Mouse (Mus musculus) CH12F3 (cell line): Measurements from ENCODE around the gene Plekhm3.

Experiments used
- in situ Hi-C: fragments of 300-500 bp; cut with MboI; formaldehyde crosslinking; loops from 2 replicates; pipeline ENCODE4 v1.14.3; 2020; ENCODE audit warnings: low sequenced_read_pairs

Gene Plekhm3

DNA sequence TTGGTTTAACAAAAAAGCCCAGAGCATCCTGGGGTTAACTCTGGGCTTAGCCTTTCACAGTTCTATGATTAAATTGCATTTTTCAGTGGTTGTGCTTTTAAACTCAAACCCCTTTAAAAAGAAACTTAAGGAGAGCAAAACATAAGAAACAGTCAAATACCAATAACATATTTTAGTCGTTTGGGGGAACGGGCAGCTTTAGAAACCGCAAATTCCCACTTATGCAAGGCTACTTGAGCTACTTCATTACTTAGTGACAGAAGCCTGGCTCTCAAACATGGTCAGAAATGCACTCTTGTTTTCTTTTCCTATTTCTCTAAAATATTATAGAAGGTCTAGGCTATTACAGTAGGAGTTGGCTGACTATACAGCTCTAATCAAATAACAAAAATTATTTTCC is 120.5 kb downstream of the Plekhm3 start:
- in situ Hi-C loops = no loop called here

DNA sequence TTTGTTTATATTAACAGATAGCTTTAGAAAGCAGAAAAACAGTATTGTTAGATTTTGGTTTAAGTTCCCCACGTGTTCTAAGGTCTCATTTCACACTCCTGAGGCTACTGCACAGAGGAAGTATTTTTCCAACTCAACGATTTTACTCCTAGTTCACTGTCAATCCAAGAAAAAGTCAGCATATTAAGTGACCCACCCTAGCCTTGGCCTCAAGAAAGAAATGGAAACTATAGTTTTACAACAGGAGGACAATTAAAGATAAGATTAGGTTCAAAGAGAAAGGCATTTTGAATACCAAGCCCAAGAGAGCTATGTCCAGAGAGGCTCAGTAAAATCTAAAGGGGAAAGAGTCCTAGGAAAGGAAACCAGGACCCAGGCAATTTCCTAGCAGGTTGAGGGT is 125.1 kb downstream of the Plekhm3 start:
- in situ Hi-C loops = no loop called here

DNA sequence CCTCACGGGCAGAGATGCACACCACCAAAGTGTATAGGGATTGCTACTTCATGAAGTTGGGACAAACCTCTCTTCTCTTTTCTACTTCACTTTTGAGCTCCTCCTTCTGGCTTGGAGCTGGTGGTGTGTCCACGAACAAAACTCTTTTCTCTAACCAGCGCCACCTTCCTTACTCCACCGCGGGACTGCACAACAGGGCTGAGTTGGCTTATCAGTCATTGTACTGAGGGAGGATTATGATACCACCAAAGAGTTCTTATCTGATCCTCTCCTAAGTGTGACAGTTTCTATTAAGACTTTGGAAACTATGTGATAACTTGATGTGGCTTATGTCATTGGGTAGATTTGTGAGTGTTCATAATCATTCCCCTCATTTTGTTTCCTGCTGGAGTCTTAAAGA is 129.2 kb downstream of the Plekhm3 start:
- in situ Hi-C loops = no loop called here

DNA sequence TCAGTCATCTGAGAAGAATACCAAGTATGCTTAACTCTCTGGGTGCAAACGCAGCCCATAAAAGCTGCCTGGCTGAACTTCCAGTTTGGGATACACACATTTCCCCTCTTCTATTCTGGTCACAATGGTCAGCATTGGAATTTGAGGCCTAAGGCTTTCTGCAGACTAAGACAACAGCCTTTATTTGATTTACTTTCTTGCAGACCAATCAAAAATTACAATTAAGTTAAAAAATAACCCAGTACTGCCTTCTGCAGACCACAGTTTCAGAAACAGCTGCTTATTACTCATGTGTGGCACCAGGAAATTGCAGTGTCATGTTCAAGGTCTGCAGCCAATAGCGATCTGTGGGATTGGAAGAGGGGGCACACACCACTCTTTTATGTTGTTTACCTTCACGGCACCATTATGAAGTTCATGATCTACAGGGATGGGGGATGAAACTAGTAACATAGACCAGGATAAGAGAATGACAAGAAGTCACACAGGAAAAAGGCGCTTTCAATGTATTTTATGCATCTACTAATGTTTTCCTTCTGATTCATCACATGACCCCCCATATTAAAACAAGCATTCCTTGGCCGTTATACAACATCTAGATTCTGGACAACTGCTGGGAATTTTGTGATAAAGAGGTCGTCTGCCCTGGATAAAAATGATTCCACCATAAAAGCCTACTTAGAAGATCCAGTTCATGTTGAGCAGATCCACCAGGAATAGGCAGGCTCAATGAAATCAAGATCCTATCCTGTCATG is 130.1 kb downstream of the Plekhm3 start:
- in situ Hi-C loops = no loop called here

GRCm38 (mm10) chr1:64823564-64823963 is 133.1 kb downstream of the Plekhm3 start:
- in situ Hi-C loops = no loop called here

- in situ Hi-C loops = no loop called here
Measured at GRCm38 (mm10) chr1:64817709-64818108, 138.9 kb downstream of the Plekhm3 start.

GRCm38 (mm10) chr1:64813182-64813581 is 143.4 kb downstream of the Plekhm3 start:
- in situ Hi-C loops = no loop called here

GRCm38 (mm10) chr1:64811956-64812355 is 144.7 kb downstream of the Plekhm3 start:
- in situ Hi-C loops = no loop called here

GRCm38 (mm10) chr1:64809085-64809484 is 147.5 kb downstream of the Plekhm3 start:
- in situ Hi-C loops = no loop called here

DNA sequence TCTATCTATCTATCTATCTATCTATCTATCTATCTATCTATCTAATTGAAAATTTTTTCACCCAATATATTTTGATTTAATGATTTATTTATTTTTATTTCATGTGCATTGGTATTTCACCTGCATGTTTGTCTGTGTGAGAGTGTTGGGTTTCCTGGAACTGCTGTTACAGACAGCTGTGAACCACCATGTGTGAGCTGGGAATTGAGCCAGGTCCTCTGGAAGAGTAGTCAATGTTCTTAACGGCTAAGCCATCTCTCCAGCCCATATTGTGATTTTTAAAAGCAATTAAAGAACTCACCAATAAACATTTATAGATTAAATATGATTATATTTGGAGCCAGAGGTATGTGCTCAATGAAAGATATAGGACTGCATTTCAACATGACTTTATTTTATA is 148.9 kb downstream of the Plekhm3 start:
- in situ Hi-C loops = no loop called here

GRCm38 (mm10) chr1:64805217-64805616 is 151.4 kb downstream of the Plekhm3 start:
- in situ Hi-C loops = no loop called here

DNA sequence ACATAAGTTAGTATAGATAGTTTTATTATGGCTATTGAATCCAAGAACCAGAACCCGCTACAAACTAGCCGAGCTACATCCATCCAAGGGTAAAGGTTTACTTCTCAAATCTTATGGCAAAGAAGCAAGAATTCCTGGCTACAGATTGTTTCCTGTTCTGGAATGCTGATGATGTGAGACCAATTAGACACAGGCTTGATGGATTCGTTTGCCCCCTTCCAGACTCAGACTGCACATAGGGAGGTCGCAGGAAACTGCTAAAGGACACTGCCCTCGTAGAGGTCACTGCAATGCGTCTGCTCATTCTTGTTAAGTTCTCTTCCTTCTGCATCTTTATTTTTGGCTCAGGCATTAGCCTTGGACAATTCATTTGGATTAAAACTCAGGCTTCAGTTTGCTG is 154.0 kb downstream of the Plekhm3 start:
- in situ Hi-C loops = no loop called here

DNA sequence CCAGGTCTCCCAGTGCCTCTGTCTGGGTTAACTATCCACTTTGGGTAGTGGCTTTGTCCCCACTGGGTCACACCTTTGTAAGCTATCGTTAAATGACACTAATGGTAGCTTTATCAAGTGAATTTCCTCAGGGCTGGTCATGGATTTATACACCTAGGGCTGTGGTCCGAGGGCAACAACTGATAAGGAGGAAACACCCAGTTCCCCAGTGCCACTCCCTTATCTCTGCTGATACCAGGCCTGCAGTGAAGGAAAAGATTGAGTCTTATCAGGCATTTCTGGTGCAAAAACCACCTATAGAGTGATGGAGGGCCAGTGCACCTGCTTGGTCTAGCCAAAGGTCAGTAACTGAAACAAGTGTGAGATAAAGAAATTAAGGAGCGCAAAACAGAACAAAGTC is 159.0 kb downstream of the Plekhm3 start:
- in situ Hi-C loops = no loop called here

DNA sequence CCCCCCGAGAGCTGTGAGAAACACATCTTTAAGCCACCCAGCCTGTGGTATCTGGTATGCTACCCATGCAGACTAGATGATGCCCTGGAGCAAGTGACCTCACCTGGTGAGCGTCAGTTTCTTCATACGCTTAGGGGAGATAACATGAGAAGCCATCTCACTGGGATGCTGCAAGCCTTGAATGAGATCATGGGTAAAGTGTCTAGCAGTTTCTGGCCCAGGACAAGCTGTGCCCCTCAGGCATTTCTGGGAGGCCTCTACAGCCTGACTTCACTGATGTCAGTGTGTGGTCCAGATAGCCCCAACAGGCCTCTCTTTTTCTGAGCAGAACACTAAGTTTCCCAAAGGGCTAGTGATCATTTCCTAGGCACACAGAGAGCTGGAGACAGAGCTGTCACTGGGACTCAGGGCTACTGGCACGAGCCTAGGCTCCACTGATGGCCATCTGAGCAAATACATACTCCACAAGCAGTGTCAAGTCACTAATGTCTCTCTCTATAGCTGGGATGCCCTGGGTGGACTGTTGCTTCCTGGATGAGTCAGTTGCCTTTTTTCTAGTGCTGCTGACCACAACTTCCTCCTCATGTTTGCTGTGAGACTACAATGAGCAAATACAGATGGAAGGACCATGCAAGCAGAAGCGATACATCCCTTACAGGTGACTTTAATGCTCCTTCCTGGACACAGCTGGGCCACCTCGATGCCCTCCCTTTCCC is 159.6 kb downstream of the Plekhm3 start:
- in situ Hi-C loops = no loop called here

- in situ Hi-C loops = no loop called here
Measured at GRCm38 (mm10) chr1:64795284-64796040, 161.2 kb downstream of the Plekhm3 start.

GRCm38 (mm10) chr1:64794096-64794495 is 162.5 kb downstream of the Plekhm3 start:
- in situ Hi-C loops = no loop called here

DNA sequence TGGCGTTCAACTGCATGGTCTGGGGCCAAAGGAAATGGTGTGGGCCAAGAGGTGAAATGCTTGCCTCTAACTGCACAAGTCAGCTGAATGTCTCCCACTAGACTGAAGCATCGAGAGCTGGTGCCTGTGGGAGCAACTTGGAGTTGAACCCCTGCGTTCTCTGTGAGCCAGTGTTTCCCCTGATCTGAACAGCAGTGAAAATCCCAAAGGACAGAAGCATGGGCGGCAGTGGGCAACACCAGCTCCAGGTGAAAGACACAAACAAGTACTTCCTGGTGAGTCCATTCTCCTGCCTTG is 163.4 kb downstream of the Plekhm3 start:
- in situ Hi-C loops = no loop called here

DNA sequence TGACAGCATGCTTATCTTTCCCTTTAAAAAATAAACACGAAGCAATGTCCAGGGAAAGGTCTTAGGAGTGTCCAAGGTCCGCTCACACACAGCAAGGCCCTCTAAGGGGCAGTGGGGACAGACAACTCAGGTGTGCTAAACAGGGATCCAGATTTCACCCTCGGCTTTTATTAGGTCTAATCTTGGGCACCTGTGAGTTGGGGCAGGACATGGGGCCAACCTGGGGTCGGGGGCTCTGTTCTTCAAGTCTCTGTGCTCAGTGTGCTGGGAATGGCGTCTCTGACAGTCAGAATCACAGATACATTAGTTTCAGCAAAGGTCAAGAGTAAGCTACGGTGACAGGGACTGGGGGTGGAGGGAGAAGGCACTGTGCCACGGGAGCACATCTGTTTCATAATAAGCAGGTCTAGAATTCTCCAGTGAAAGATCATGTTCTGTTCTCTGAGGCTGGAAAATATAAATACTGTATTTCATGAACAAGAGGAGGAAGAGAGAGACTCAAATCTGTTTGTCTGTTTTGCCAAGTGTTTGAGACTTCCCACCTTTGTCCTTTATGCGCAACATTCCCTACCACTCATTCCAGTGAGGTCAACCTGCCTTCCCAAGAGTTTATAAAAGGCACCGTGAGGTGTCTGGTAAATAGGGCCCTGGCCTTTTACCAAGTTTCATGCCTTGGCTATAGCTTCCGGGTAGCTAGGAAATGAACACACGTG is 163.9 kb downstream of the Plekhm3 start:
- in situ Hi-C loops = no loop called here

DNA sequence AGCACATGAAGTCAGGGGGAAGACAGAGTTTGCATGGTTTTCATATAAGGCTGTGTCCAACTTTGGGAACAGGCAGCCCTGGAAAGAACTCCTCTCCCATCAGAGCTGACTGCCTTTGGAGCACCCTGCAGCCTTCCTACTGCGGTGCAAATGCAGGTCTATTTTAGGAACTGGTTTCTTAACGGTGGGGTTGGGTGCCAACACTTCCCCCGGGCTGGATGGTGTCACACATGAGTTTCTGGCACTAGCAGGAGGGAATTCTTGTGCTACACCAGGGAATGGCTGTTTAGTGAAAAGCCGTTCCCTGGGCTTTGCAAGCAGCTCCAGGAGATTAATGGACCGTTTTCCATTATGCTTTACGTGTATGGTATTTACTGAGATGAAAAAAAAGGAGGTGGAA is 164.8 kb downstream of the Plekhm3 start:
- in situ Hi-C loops = no loop called here

GRCm38 (mm10) chr1:64790806-64791790 is 165.5 kb downstream of the Plekhm3 start:
- in situ Hi-C loops = no loop called here
